Mouse (Mus musculus) cortical plate, adult 2 months (tissue): ENCODE measurements around the gene Ephb1.

Experiments used
- CTCF ChIP-seq: fragments of 200-500 bp; IDR thresholded peaks from 2 replicates; pipeline ENCODE4 v1.5.1; 2011; ENCODE audit warnings: mild to moderate bottlenecking, control low read depth, low read length; ENCODE audit not compliant: insufficient read depth; ENCODE audit errors: extremely low read depth
- POLR2A ChIP-seq: fragments of 200-500 bp; IDR thresholded peaks from 2 replicates; pipeline ENCODE4 v1.6.1; 2011; ENCODE audit warnings: mild to moderate bottlenecking, low read length, control low read depth; ENCODE audit not compliant: insufficient read depth; ENCODE audit errors: extremely low read depth

- TF ChIP-seq CTCF (no peak), POLR2A (no peak)
Measured at GRCm38 (mm10) chr9:101897851-101898250, 456.6 kb downstream of the Ephb1 start.
